31 mouse cellular contexts compared by ENCODE assay signal in genomic region chr12:71714606-71715005, GRCm38 (mm10).
DNase-seq lines count a peak whose midpoint lies in the region; TF ChIP-seq lines count a peak whose summit lies in the region.
"Had no signal": no experiment of that assay in that cellular context is flagged by ENCODE, and none has a peak within 500 bp of the region (broad histone marks: within the 10 kb centered on the region; RNA-seq: fewer than 3 reads in every experiment).

No protein-coding gene starts in this region.

- TF ChIP-seq CTCF in brain, embryonic 14.5 days (IDR thresholded peaks at IDR 0.05; ENCODE audit: borderline replicate concordance, extremely low read depth, insufficient read depth, insufficient read length): no peak
- TF ChIP-seq CTCF in thymus, adult 2 months (IDR thresholded peaks at IDR 0.05; ENCODE audit: borderline replicate concordance, control insufficient read depth, extremely low read depth, insufficient read depth, low read length, poor library complexity): no peak

- 89% methylated on average over 7 of the region's 7 CpGs for WGBS in thymus, adult 2 months

- H3K4me1 ChIP-seq in thymus, adult 2 months (replicated peaks; ENCODE audit: control insufficient read depth, insufficient read depth, low read length): no peaks in the 10 kb centered on the region
- H3K4me1 ChIP-seq: hindbrain, embryonic 13.5 days; liver, embryonic 13.5 days; megakaryocyte, embryonic 14.5 days; midbrain, embryonic 12.5 days; neural tube, embryonic 12.5 days; stomach, embryonic 15.5 days had no signal

- H3K27ac ChIP-seq in thymus, adult 2 months (ENCODE audit: control insufficient read depth, insufficient read depth, low read length): no peak overlapping the region
- H3K27ac ChIP-seq: heart, adult 2 months; hindbrain, embryonic 13.5 days; limb, embryonic 10.5 days; limb, embryonic 15.5 days; liver, embryonic 13.5 days; midbrain, embryonic 12.5 days; neural tube, embryonic 12.5 days; stomach, embryonic 15.5 days had no signal

- H3K27me3 ChIP-seq in thymus, adult 2 months (ENCODE audit: control insufficient read depth, insufficient read depth, low read length): no peaks in the 10 kb centered on the region
- H3K27me3 ChIP-seq: heart, embryonic 12.5 days; hindbrain, embryonic 13.5 days; limb, embryonic 15.5 days; liver, embryonic 13.5 days; midbrain, embryonic 12.5 days; neural tube, embryonic 12.5 days; stomach, embryonic 15.5 days had no signal

- peak; percentile 23 to 66 for DNase-seq in frontal cortex, adult 2 months (ENCODE audit: extremely low spot score in 1 of 2, low spot score in 1 of 2)
- DNase-seq in frontal cortex, postnatal 10 days (ENCODE audit: low spot score in 2 of 2): no peak
- peak; percentile 16 for DNase-seq in retina, embryonic 14.5 days (ENCODE audit: low spot score)
- no peak for DNase-seq in retina, postnatal 1 day
- DNase-seq in brain, embryonic 14.5 days (ENCODE audit: low read depth): peak; percentile 26
- peak; percentile 11 to 80 for DNase-seq in left cerebral cortex, postnatal 25 days (ENCODE audit: low spot score in 2 of 2)
- DNase-seq in thymus, adult 2 months: no peak
- DNase-seq: adrenal gland, postnatal 10 days; cerebellum, adult 18-20 months; cerebellum, postnatal 10 days; forebrain, postnatal 0 days; heart, adult 2 months; heart, postnatal 4 days; kidney, adult 9 months; kidney, postnatal 14 days; liver, embryonic 13.5 days; lung, adult 18-20 months; lung, postnatal 4 days; thymus, adult 18-20 months; thymus, postnatal 4 days had no signal

- intact Hi-C loops in left cerebral cortex, postnatal 25 days (cut with DNase I): loop anchor here (2.0 kb wide), 1 partner anchor 34 kb away; no protein-coding TSS in a partner anchor

- no peak for TF ChIP-seq POLR2A in brain, embryonic 14.5 days (IDR thresholded peaks at IDR 0.05; ENCODE audit: borderline replicate concordance, extremely low read depth, insufficient read depth, insufficient read length, poor library complexity, severe bottlenecking)
- no peak for TF ChIP-seq POLR2A in thymus, adult 2 months (IDR thresholded peaks at IDR 0.05; ENCODE audit: control insufficient read depth, extremely low read depth, insufficient read depth, low read length, poor library complexity)

- no peaks in the 10 kb centered on the region for H3K36me3 ChIP-seq in thymus, adult 2 months (ENCODE audit: control insufficient read depth, insufficient read depth, low read length)
- H3K36me3 ChIP-seq: G1E; heart, embryonic 12.5 days; hindbrain, embryonic 13.5 days; limb, embryonic 10.5 days; limb, embryonic 15.5 days; liver, embryonic 13.5 days; midbrain, embryonic 12.5 days; neural tube, embryonic 12.5 days; stomach, embryonic 15.5 days had no signal

- no peak overlapping the region for H3K4me3 ChIP-seq in thymus, adult 2 months (ENCODE audit: control insufficient read depth, insufficient read depth, low read length)
- H3K4me3 ChIP-seq: erythroblast, embryonic 14.5 days; heart, adult 2 months; heart, embryonic 12.5 days; hindbrain, embryonic 13.5 days; limb, embryonic 10.5 days; limb, embryonic 15.5 days; liver, embryonic 13.5 days; megakaryocyte, embryonic 14.5 days; midbrain, embryonic 12.5 days; myocyte; neural tube, embryonic 12.5 days; stomach, embryonic 15.5 days had no signal

Comparison
In these comparisons a context has a peak if more than half of its experiments do, and no peak if none do; other contexts are left out.
1. DNase-seq: peak in frontal cortex, adult 2 months (2 of 2), retina, embryonic 14.5 days (single experiment), brain, embryonic 14.5 days (single experiment) and left cerebral cortex, postnatal 25 days (2 of 2); none in frontal cortex, postnatal 10 days (0 of 2), retina, postnatal 1 day (single experiment) and thymus, adult 2 months (single experiment).